Mouse (Mus musculus) CD8-positive naive resting alpha-beta T cell, adult 2 months (primary cell): ENCODE measurements around the gene Lta.

Experiments used
- DNase-seq, 2 experiments: peaks; one replicate each; pipeline ENCODE4 v3.0.0; 2022; ENCODE audit warnings: low read depth in 2 of 2, low spot score in 2 of 2

Lta gene

DNA sequence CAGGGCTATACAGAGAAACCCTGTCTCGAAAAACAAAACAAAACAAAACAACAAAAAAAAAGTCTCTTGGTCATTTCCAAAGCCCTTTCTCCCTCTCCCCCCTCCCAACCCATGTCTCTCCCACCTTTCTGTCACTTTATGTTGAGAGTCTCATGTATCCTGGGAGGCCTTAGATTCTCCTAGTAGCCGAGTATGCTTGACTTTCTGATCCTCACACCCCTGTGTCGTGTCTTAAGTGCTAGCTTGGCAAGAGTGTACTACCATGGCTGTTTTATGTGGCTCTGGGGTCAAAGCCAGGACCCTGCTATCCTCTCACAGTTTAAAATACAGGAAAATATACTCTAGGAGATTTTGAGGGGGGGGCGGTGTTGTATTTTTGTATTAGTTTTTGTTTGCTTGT is 17.8 kb downstream of the Lta start:
- DNase-seq, result no peak

DNA sequence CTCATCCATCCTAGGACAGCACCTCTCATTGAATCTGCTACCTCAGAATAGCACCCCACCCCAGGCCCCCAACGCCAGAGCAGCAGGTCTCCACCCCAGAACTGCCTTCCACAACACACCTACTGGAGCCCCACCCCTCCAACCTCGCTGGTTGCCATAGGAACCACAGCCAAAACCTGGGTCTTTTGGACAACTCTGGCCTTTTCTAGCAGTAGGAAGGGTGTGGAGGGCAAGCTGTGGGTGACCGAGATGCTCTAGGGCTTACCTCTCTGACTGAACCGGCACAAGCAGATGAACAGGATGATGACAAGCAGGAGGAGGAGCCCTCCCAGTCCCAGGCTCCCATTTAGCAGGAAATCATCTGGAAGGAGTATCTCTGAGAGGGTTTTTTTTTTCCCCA is 18.5 kb downstream of the Lta start:
- peak in 1 of 2 experiments; percentile 59 for DNase-seq

DNA sequence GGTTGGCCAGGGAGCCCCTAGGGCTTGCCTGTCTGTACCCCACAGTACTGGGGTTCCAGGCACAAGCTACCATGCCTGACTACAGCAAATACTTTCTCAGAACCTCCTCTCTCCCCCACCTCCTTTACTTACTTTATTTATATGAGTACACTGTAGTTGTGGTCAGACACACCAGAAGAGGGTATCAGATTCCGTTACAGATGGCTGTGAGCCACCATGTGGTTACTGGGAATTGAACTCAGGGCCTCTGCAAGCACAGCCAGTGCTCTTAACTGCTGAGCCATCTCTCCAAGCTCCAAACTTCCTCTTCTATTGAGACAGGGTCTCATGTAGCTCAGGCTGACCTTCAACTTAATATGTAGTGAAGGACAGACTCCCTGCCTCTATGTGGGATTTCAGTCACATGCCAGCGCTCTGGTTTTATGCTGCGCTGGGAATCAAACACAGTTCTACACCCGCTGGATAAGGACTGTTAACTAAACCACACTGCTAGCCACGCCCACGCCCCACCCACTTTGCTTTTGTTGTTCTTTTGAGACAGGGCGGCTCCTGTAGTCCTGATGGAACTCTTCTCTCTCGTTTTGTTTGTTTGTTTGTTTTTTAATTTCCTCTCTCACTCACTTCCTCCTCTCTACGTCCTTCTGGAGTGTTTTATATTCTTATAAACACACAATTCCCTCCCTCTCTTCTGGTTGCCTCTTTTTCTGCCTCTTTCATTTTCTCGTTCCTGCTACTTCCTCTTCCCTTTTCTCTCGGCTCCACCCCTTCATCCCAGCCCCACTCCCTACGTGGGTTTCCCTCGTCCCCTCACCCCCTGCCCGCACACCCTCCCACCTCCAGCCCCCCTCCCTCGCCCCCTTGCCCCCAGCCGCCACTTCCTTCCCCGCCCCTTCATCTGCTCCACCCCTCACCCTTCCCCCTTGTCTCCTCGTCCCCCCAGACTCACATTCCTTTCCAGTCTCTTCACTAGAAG is 19.2 kb downstream of the Lta start:
- peak; percentile 51 to 76 for DNase-seq

DNA sequence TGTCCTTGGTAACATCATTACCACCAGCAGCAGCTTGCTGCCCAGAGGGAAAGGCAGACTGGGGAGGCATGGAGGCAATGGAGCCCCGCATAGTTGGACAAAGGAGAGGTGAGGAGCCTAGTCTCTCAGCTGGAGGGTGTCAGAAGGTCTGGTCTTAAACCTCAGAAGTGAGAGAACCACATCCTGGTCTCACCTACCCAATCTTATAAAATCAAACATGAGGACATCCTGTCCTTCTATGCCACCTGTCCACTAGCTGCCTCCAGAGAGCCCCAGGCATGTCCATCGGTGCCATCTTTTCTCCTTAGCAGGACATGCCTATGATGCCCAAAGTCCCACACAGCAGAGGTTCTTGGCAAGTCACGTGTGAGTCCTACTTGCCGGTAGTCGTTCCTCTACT is 25.1 kb downstream of the Lta start:
- no peak for DNase-seq

DNA sequence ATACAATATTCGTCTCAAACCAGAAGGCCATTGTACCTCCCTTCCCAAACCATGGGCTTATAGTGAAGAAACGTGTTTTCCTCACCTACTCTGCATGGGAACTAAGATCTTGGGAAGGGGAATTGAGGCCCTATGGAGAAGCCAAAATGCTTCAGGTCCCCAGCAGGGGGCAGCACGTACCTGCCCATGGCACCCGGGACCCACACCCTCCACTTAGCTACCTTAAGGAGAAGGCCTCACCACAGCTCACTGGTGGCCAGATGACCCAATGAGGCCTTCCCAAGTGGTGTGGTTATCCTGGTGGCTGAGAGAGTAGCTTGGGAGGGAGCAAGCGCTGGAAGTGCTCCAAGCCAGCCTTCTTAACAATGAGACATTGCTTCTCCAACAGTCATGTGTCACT is 26.6 kb downstream of the Lta start:
- peak; percentile 72 to 81 for DNase-seq

DNA sequence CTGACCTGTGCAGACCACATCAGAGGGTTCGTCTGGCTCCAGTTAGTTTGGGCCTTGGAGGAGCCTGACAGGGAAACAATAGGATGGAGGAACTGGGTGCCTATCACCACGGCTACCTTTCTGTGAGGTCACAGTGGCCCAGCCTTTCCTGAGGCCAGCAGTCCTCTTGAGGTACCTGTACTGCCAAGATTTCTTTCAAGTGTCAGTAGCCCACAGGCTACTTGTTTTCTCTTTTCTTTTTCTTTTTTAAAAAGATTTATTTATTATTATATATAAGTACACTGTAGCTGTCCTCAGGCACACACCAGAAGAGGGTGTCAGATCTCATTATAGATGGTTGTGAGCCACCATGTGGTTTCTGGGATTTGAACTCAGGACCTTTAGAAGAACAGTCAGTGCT is 29.2 kb downstream of the Lta start, which contains the start of gene Aif1:
Gene Aif1, minus strand, starts transcription at position 101 of the 400 bp plus-strand sequence.
- DNase-seq, result no peak

DNA sequence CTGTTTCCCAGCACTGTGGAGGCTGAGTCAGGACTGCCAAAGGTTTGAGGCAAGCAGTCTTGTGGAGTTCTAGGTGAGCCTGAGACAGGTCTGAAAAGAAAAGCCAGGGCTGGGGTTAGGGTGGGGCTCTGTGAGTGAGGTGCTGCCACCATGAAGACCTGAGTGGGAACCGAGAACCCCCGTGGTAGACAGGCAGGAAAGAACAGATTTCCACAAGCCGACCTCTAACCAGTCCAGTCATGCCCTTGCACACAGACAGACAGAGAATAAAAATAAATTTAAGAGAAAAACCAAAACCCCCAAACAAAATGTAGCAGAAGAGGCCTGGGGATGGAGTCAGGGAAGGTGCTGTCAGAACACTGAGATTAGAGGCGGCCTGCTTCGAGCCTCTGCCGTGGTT is 29.8 kb downstream of the Lta start:
- DNase-seq, result no peak

DNA sequence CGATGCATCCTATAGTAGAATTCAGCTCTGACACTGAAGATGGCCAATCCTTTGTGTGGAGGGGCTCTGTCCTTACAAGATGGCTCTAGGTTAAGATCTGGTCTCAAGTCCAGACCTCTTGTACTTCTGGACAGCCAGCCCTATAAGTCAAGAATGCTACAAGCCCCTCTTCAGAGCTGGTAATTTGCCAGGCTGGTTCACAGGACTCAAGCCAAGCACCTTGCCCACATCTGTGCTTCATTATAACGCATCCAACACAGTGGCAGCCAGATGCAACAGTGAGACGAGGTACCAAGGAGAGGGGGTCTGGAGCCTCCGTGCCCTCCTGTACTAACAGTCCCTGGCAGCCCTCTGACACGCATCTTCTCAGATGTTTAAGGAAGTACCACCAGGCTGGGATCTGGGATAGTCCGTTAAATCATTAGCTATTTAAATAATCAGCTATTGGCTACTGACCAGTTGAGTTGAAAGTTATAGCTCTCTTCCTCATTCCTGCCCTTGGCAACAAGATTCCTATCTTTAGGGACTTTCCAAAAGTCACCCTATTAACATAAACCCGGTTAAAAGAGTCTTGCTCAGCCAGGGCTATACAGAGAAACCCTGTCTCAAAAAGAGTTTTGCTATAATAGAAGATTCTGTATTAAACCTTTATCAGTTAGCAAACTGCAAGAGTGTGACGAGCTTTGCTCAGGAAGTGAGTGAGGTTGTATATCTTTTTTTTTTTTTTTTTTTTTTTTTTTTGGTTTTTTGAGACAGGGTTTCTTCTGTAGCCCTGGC is 30.8 kb downstream of the Lta start:
- no peak for DNase-seq

DNA sequence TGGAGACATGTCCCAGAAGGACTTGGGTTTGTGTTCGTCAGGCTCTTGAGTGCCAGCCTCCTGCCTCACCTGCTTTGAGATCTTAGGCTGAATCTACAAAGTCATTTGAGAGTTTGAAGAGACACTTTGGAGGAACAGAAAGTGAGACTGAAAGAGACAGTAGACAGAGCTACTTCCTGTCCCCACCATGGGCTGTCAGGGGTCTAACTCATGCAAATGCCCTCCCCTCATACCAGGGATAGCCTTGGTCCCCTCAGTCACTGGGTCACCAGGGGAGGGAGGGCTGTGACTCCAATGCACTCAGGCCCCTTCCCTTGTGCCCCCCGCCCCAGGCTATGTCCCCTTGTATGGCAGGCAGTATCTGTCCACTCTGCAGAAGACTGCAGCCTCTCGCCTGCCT is 31.8 kb downstream of the Lta start:
- DNase-seq, result no peak

DNA sequence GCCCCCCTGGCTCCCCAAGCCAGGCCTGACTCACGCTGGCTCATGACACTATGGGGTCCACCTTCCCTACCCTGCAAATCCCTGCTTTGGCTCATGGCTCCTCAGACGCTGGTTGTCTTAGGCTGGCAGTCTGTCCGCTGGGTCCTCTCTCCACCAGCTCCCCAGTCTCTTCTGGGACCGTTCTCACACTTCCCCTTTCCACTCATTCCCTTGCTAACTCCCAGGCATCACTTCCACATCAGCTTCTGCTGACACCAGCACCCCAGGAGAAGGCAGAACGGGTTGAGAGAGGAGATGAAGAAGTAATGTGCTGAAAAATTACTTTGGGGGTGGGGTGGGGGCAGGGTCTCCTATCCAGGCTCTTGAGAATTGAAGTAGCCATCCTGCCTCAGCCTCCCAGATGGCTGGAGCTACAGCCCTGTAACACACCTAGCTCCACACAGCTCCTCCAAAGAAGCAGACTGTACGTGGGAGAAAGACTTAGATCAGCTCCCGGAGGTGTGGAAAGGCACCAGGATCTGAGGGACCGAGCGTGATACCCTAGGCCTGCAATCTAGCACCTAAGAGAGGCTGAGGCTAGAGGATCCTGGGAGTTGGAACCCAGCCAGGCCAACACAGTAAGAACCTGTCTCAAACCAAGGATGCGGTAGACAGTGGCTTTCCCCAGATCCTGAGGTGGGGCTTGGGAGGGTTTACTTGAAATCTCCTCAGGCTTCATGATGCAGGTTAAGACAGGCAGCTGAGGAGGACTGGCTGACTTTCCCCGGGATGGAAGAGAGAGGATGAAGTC is 32.5 kb downstream of the Lta start:
- no peak for DNase-seq

DNA sequence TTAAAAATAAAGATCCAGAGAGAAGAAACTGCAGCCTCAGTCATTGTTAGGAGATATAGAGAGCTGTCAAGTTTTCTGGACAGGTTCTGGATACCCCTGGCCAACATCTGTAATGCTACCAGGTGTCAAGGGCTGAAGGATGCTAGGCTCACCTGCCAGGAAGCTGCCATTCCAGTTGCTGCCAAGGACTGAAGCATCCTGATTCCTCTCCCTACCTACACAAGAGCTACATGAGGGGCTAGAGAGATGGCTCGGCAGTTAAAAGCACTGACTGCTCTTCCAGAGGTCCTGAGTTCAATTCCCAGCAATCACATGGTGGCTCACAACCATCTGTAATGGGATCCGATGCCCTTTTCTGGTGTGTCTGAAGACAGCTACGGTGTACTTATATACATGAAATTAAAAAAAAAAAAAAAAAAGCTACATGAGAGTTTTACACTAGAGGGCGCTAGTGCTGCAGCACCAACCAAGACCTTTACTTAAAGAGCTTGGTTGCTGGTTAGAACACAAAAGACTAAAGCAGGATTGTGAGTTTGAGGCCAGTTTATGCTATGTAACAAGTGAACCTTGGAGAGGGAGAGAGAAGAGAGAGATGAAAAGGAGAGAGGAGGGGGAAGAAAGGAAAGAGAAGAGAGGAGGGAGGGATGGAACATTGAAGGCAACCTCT is 36.5 kb downstream of the Lta start:
- peak; percentile 33 to 49 for DNase-seq

DNA sequence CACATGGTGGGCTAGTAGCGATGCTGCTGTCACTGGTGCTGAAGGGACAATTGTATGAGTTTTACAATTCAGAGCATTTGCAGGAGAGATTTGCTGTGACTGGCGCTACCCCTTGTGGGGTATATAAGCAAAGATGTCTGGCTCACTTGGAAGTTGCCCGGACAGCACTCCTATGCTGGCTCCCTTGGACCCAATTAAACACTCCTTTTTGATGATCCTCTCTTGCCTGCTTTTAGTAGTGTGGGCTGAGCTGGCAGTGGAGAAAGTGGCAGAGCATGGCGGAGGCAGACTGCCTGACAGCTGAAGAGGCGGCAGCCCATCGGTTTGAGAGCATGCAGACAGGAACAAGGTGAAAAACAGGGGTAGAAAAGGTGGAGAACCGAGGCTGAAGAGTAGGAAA is 37.4 kb downstream of the Lta start:
- no peak for DNase-seq

DNA sequence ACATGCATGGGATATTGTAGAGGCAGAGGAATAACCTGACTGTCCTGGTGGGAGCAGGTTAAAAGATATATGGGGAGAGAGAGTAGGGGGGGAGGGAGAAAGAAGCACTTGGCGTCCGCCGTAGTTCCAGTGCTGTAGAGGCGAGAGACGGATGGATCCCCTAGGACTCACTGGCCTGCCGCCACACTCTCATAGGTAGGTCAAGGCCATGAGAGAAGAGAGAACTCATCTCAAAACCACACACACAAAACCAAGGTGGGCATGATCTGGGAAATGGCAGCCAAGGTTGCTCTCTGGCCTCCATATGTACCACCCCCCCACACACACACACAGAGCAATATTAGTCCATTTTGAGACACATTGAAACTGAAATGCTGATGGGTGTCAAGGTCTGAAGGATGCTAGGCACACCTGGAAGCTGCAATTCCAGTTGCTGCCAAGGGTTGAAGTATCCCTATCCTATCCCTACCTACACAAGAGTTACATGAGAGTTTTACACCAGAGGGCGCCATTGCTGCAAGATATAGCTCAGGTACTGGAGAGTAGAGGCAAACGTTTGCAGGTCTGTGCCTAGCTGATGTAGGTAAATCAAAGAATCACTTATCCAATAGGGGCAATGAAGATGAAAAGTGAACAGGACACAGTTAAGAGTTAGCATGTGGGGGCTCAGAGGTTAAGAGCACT is 38.7 kb downstream of the Lta start:
- DNase-seq, result peak; percentile 65 to 81

DNA sequence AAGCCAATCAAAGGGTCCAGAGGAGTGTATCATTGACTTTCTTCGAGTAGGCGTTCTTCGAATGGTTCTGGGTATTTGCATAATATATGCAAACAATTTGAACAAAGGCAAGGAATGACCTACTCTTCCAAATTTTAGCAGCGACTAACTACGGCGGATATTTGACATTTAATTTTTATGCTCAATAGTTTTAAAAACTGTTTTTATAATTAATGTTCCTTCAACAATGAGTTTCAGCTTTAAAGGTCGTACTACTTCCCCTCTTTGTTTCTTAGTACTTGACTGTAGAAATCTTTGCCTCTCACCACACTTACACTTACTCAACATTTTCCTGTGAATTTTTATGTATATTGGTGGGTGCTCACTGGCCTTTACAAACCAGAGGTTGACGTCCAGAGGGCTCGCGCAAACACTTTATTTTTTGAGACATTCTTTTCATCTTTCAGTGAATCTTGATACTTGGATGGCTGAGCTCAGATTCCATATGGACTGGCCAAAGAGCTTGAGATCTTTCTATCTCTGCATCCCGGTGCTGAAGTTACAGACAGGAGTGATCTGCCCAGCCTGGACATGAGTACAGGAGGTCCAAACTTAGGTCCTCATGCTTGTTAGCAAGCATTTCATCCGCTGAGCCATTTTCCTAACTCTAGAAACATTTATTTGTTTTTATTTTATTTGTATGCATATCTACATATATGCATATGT is 39.5 kb downstream of the Lta start:
- DNase-seq, result no peak

DNA sequence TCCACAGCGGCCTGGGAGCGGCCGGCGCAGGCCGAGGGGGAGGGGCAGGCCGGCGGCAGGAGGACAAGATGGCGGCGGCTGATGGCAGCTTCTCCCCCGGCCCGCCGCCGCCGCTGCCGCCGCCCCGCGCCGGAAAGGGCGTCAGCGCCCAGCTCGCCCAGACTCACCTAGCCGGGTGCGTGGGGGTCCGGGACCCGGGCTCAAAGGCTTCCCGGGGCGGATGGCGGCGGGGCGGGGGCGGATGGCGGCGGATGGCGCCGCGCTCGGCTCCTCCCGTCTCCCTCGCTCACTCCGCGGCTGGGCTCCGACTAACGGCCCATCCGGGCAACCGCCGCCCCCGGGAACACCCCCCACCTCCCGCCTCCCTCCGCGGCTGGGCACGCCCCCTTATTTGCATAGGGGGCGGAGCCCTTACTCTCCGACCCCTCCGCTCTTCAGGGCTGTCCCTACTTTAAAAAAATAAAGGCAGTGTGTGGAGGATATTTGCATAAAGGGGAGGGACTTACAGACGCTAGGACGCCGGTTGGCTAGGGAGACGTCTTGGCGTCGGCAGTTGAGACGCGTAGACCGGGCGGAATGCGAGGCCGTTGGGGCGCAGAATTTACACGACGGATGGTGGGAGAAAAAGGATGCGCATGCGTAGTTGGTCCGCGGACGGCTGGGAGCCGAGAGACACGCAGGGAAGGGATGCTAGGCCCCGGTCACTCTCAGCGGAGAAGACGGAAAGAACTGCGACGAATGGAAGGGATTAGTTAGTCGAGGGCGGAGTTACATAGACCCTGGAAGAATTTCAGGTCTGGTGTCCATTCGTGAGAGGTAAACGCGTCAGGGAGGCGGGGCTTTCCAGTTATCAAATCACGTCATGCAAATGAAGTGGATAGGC is 40.3 kb downstream of the Lta start, which contains the start of gene Prrc2a:
Gene Prrc2a, minus strand, starts transcription at position 330 of the 883 bp plus-strand sequence.
- DNase-seq, result peak; percentile 95

DNA sequence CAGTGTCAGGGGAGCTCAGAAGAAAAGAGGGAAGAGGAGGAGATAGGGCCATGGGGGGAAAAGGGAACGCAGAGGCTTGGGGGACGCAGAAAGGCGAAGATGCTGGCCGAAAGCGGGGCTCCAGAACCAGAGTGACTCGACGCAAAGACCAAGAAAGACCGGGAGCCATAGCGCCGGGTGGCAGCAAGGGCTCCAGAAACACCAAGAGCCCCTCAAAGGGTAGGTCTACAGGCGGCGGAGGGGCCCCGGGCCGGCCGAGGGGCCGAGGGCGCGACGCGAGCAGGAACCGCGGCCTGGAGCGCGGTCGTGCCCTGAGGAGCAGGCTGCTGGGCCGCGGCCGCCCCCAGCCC is 41.0 kb downstream of the Lta start:
- no peak for DNase-seq

DNA sequence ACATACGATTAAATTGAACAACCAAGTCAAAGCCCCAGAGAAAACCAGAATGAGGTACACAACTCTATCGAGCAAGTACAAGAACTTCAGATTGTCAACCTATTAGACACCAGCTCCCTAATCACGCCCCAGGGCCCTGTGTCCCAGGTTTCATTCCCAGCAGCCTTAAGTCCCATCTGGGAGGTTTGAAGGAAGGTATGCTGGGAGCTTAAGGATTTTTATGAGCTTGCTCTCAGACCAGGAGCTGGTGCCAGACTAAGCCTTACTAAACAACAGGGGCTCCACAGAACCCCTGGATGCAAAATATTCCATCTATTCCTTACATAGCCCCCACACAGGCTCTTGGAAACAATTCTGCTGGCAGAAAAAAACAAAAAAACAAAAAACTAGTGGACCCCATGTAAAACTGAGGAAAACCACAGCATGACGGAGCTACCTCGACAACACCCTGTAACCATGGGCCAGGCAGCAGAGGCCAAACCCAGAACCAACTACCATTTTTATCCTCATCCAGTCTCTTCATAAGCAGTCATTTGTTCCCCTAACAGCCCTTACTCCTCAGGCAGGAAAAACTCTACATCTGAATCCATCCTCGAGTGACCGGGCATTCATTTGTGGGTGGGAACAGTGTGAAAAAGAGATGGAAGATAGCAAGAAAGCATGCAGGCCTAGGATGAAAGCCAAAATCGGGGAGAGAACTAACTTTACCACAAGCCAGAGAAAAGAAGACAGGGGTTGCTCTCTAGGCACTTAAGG is 41.6 kb downstream of the Lta start:
- DNase-seq, result no peak

DNA sequence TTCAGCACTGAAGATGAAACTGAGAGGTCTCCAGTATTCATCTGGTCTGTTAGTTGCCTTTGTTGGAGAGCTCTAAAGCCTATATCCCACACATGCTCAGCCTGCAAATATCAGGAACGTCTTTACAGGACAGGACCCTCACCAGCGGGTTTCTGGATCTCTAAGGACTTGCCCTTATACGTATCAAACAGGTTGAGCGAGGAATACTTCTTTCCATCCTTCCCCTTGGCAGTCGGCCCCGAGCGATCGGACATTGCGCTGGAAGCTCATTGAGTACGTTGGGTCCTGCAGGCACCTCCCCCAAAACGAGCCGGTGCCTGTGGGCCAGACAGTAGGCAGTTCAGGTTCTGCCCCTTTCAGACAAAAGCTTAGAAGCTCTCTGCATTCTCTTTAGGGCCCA is 42.4 kb downstream of the Lta start:
- DNase-seq, result no peak
